Mouse (Mus musculus) effector memory CD4-positive, alpha-beta T cell, adult 5 months (primary cell): ENCODE data around the gene Foxi1. TPM values are rescaled to one million over a fixed set of nuclear protein-coding genes. Genes with fewer than 3 reads are reported as not detected.

Experiments
- polyA plus RNA-seq: library from polyadenylated mRNA; unstranded; fragments of 100-300 nt; shearing (Covaris generic); gene quantifications from one replicate; pipeline ENCODE4 v1.2.1, GENCODE M21; 2017

The Foxi1 gene
- polyA plus RNA-seq, result not detected

DNA sequence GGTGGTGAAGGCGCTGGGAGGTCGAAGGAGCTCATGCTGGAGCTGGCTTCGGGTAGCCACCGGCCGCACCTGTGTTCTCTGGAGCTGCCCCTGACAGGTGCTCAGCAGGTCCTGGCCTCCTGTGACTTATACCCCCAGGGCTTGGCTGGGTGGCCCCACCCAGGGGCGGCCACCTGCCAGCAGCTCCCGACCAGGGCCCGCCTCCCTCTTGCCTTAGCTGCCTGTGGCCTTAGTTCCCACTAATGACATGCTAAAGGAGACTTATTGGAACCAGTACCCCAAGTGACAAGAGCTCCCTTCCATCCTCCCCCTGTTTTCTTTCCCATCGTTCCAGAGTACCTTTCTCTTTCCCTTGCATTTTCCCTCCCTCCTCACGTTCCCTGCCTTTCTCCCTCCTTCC, at the start of gene Foxi1:
Gene Foxi1 (minus strand): TSS at position 101 of the 400 bp plus-strand sequence.

Other genes with a start within 250 kb of the Foxi1 start
- 0.26 TPM for gene Kcnmb1, start 245.1 kb downstream of the Foxi1 start, polyA plus RNA-seq
- not detected for gene Kcnip1, start 214.9 kb downstream of the Foxi1 start, polyA plus RNA-seq
- gene Lcp2, start 161.2 kb downstream of the Foxi1 start, polyA plus RNA-seq, result 436 TPM
- 0.56 TPM for gene 4930469K13Rik, start 109.5 kb downstream of the Foxi1 start, polyA plus RNA-seq
- 6.7 TPM for gene Fam196b, start 106.7 kb upstream of the Foxi1 start, polyA plus RNA-seq